Mouse (Mus musculus): ENCODE data around the gene Nrbp1. TPM values are rescaled to one million over a fixed set of nuclear protein-coding genes. Genes with fewer than 3 reads are reported as not detected.

Gene Nrbp1
- polyA plus RNA-seq, 1 experiment, result 85.8 TPM

GRCm38 (mm10) chr5:31290521-31291360, 50.1 kb downstream of the Nrbp1 start, which contains the start of gene Ift172:
Gene Ift172 (minus strand): TSS chr5:31291116.
- Histone ChIP-seq H3K4me3 (ENCODE audit: insufficient read depth, low read length) (peak within 1 kb of the TSS; percentile 67), H3K27ac (ENCODE audit: insufficient read depth, low read depth, low read length) (peak within 1 kb of the TSS; percentile 62), H3K4me1 (ENCODE audit: control insufficient read depth, insufficient read depth, low read length) (peaks cover 23% of the 10 kb centered on the region)
- TF ChIP-seq POLR2A (IDR thresholded peaks at IDR 0.05; ENCODE audit: borderline replicate concordance, low read depth, low read length) (no peak), CTCF (IDR thresholded peaks at IDR 0.05; ENCODE audit: low read depth, low read length) (no peak)

DNA sequence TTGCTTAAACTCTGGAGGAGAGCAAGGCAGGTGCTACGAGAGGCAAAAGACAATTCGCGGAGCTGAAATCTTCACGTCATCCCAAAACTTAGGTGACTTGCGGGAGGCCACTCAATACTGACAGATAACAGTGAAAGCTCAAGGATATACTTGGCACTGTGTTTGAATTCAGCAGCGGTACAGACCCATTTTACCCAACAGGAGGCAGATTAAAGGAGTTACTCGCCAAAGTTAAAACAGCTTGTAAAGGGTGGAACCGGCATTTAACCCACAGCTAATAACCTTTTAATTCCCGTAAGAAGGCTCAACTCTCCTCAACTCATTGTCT, 50.7 kb downstream of the Nrbp1 start:
- Histone ChIP-seq H3K4me3 (ENCODE audit: insufficient read depth, low read length) (peak overlapping the region; percentile 67), H3K27ac (ENCODE audit: insufficient read depth, low read depth, low read length) (peak overlapping the region; percentile 3; the same call in 1 of the 2 replicates), H3K4me1 (ENCODE audit: control insufficient read depth, insufficient read depth, low read length) (peaks cover 23% of the 10 kb centered on the region)
- TF ChIP-seq POLR2A (IDR thresholded peaks at IDR 0.05; ENCODE audit: borderline replicate concordance, low read depth, low read length), result no peak
- TF ChIP-seq CTCF (IDR thresholded peaks at IDR 0.05; ENCODE audit: low read depth, low read length), result no peak

DNA sequence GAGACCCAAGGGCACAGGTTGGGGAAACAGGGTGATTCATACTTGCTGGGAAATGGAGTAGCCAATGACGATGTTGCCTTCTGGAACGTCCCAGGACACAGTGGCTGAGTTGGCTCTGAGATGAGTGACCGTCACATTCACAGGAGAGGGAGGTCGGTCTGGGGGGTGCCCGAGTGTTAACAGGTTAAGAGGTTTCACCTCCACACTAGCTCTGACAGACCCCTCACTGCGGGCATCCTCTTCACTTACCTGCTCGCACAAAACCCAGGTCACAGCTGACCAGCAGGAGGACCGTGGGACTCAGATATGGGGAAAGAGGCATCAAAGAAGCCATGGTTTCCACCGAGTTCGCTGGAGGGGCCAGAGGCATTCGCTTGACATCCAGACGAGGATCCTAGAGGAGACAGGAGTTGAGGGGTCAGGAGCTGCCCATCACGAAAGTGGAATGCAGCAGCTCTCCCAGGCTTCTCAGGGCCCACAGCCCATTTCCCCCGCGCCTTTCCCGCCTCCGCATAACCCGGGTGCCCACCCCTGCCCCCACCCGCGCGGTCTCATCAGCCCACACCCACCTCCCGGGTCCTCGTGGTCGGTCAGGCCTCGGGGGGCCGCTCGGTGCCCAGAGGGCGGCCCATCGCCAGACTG, 54.4 kb downstream of the Nrbp1 start:
- no peak for TF ChIP-seq CTCF (IDR thresholded peaks at IDR 0.05; ENCODE audit: low read depth, low read length)
- TF ChIP-seq POLR2A (IDR thresholded peaks at IDR 0.05; ENCODE audit: borderline replicate concordance, low read depth, low read length), result no peak
- Histone ChIP-seq H3K4me1 (ENCODE audit: control insufficient read depth, insufficient read depth, low read length) (peaks cover 12% of the 10 kb centered on the region), H3K4me3 (ENCODE audit: insufficient read depth, low read length) (peak overlapping the region; percentile 51), H3K27ac (ENCODE audit: insufficient read depth, low read depth, low read length) (no peak overlapping the region)

- Histone ChIP-seq H3K27ac (ENCODE audit: insufficient read depth, low read depth, low read length) (no peak within 1 kb of the TSS), H3K4me3 (ENCODE audit: insufficient read depth, low read length) (peak within 1 kb of the TSS; percentile 51), H3K4me1 (ENCODE audit: control insufficient read depth, insufficient read depth, low read length) (peaks cover 12% of the 10 kb centered on the region)
- TF ChIP-seq CTCF (IDR thresholded peaks at IDR 0.05; ENCODE audit: low read depth, low read length), result no peak
- no peak for TF ChIP-seq POLR2A (IDR thresholded peaks at IDR 0.05; ENCODE audit: borderline replicate concordance, low read depth, low read length)
Measured at GRCm38 (mm10) chr5:31295606-31296141, 55.0 kb downstream of the Nrbp1 start, which contains the start of gene Fndc4. Gene Fndc4 (minus strand): TSS chr5:31296080.

GRCm38 (mm10) chr5:31297047-31297757, 56.5 kb downstream of the Nrbp1 start, which contains the start of gene Gckr:
Gene Gckr (plus strand): TSS chr5:31297443.
- H3K27ac ChIP-seq (ENCODE audit: insufficient read depth, low read depth, low read length), result no peak within 1 kb of the TSS
- TF ChIP-seq CTCF (IDR thresholded peaks at IDR 0.05; ENCODE audit: low read depth, low read length) (no peak), POLR2A (IDR thresholded peaks at IDR 0.05; ENCODE audit: borderline replicate concordance, low read depth, low read length) (no peak)
- no peak within 1 kb of the TSS for H3K4me3 ChIP-seq (ENCODE audit: insufficient read depth, low read length)
- peaks cover 6% of the 10 kb centered on the region for H3K4me1 ChIP-seq (ENCODE audit: control insufficient read depth, insufficient read depth, low read length)

- H3K27ac ChIP-seq (ENCODE audit: insufficient read depth, low read depth, low read length), result no peak overlapping the region
- peaks cover 6% of the 10 kb centered on the region for H3K4me1 ChIP-seq (ENCODE audit: control insufficient read depth, insufficient read depth, low read length)
- TF ChIP-seq CTCF (IDR thresholded peaks at IDR 0.05; ENCODE audit: low read depth, low read length) (no peak), POLR2A (IDR thresholded peaks at IDR 0.05; ENCODE audit: borderline replicate concordance, low read depth, low read length) (no peak)
- no peak overlapping the region for H3K4me3 ChIP-seq (ENCODE audit: insufficient read depth, low read length)
Measured at GRCm38 (mm10) chr5:31297981-31298380, 57.3 kb downstream of the Nrbp1 start.

DNA sequence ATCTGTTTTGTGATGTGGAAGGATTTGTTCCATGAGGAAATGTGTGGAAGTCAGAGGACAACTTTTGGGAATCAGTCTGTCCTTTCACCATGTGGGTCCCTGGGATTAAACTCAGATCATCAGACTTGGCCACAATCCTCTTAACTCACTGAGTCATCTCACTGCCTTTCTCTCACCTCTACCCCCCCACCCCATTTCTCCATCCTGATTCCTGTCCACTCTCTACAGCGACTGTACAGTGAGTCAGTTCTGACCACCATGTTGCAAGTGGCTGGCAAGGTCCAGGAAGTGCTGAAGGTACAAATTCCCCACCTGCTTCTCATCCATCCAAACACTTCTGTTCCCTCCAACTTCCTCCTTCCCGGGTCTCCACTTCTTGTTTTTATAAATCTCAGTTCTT, 57.8 kb downstream of the Nrbp1 start:
- H3K4me3 ChIP-seq (ENCODE audit: insufficient read depth, low read length), result no peak overlapping the region
- no peak for TF ChIP-seq POLR2A (IDR thresholded peaks at IDR 0.05; ENCODE audit: borderline replicate concordance, low read depth, low read length)
- TF ChIP-seq CTCF (IDR thresholded peaks at IDR 0.05; ENCODE audit: low read depth, low read length), result no peak
- H3K27ac ChIP-seq (ENCODE audit: insufficient read depth, low read depth, low read length), result no peak overlapping the region
- H3K4me1 ChIP-seq (ENCODE audit: control insufficient read depth, insufficient read depth, low read length), result peaks cover 6% of the 10 kb centered on the region

Other genes with a start within 250 kb of the Nrbp1 start
- 114 and 133 TPM in 2 replicates for gene Atraid, start 192.6 kb upstream of the Nrbp1 start, polyA plus RNA-seq (2012; ENCODE audit: insufficient read depth, insufficient read length, missing spikeins)
- 5.5 and 7.5 TPM in 2 replicates for gene Slc5a6, start 191.9 kb upstream of the Nrbp1 start, polyA plus RNA-seq (2012; ENCODE audit: insufficient read depth, insufficient read length, missing spikeins)
- gene Cad, start 186.1 kb upstream of the Nrbp1 start, polyA plus RNA-seq (2012; ENCODE audit: insufficient read depth, insufficient read length, missing spikeins), result 4.2 and 4.6 TPM in 2 replicates
- not detected in 2 replicates for gene Dnajc5g, start 134.6 kb upstream of the Nrbp1 start, polyA plus RNA-seq (2012; ENCODE audit: insufficient read depth, insufficient read length, missing spikeins)
- gene Slc30a3, start 132.6 kb upstream of the Nrbp1 start, polyA plus RNA-seq (2012; ENCODE audit: insufficient read depth, insufficient read length, missing spikeins), result not detected in 2 replicates
- gene Trim54, start 124.2 kb upstream of the Nrbp1 start, polyA plus RNA-seq (2012; ENCODE audit: insufficient read depth, insufficient read length, missing spikeins), result not detected in 2 replicates
- gene Ucn, start 102.0 kb upstream of the Nrbp1 start, polyA plus RNA-seq (2012; ENCODE audit: insufficient read depth, insufficient read length, missing spikeins), result not detected in 2 replicates
- gene Mpv17, start 86.6 kb upstream of the Nrbp1 start, polyA plus RNA-seq (2012; ENCODE audit: insufficient read depth, insufficient read length, missing spikeins), result 75.0 and 75.3 TPM in 2 replicates
- gene Gm29609, start 61.0 kb upstream of the Nrbp1 start, polyA plus RNA-seq (2012; ENCODE audit: insufficient read depth, insufficient read length, missing spikeins), result 0.93 and 2.7 TPM in 2 replicates
- gene Gtf3c2, start 60.7 kb upstream of the Nrbp1 start, polyA plus RNA-seq (2012; ENCODE audit: insufficient read depth, insufficient read length, missing spikeins), result 80.4 and 90.2 TPM in 2 replicates
- gene Snx17, start 47.6 kb upstream of the Nrbp1 start, polyA plus RNA-seq (2012; ENCODE audit: insufficient read depth, insufficient read length, missing spikeins), result 80.3 and 85.8 TPM in 2 replicates
- gene Eif2b4, start 47.4 kb upstream of the Nrbp1 start, polyA plus RNA-seq (2012; ENCODE audit: insufficient read depth, insufficient read length, missing spikeins), result 28.3 and 28.9 TPM in 2 replicates
- gene Zfp513, start 38.6 kb upstream of the Nrbp1 start, polyA plus RNA-seq (2012; ENCODE audit: insufficient read depth, insufficient read length, missing spikeins), result 32.3 and 33.1 TPM in 2 replicates
- gene Ppm1g, start 20.2 kb upstream of the Nrbp1 start, polyA plus RNA-seq (2012; ENCODE audit: insufficient read depth, insufficient read length, missing spikeins), result 61.2 and 67.7 TPM in 2 replicates
- not detected in 2 replicates for gene Gm9970, start 368 bp downstream of the Nrbp1 start, polyA plus RNA-seq (2012; ENCODE audit: insufficient read depth, insufficient read length, missing spikeins)
- gene Krtcap3, start 10.8 kb downstream of the Nrbp1 start, polyA plus RNA-seq (2012; ENCODE audit: insufficient read depth, insufficient read length, missing spikeins), result 4.6 and 8.3 TPM in 2 replicates
- 36.9 and 45.0 TPM in 2 replicates for gene Ift172, start 50.3 kb downstream of the Nrbp1 start, polyA plus RNA-seq (2012; ENCODE audit: insufficient read depth, insufficient read length, missing spikeins)
- not detected in 2 replicates for gene Fndc4, start 55.2 kb downstream of the Nrbp1 start, polyA plus RNA-seq (2012; ENCODE audit: insufficient read depth, insufficient read length, missing spikeins)
- not detected in 2 replicates for gene Gckr, start 56.6 kb downstream of the Nrbp1 start, polyA plus RNA-seq (2012; ENCODE audit: insufficient read depth, insufficient read length, missing spikeins)
- 24.8 and 34.2 TPM in 2 replicates for gene Zfp512, start 211.6 kb downstream of the Nrbp1 start, polyA plus RNA-seq (2012; ENCODE audit: insufficient read depth, insufficient read length, missing spikeins)
- gene 4930548H24Rik, start 244.9 kb downstream of the Nrbp1 start, polyA plus RNA-seq (2012; ENCODE audit: insufficient read depth, insufficient read length, missing spikeins), result not detected in 2 replicates